Mouse (Mus musculus) CH12.LX (cell line): ENCODE measurements around the gene Scn4a.

Source experiments
- BHLHE40 ChIP-seq: IDR thresholded peaks from 2 replicates; pipeline ENCODE4 v1.6.1; 2011; ENCODE audit warnings: mild to moderate bottlenecking, low read depth, low read length, improper control_type of control experiment
- CHD2 ChIP-seq: IDR thresholded peaks from 2 replicates; pipeline ENCODE4 v1.6.1; 2011; ENCODE audit warnings: low read length, improper control_type of control experiment
- CTCF ChIP-seq, 2 experiments: IDR thresholded peaks in 1 of 2; conservative IDR thresholded peaks in 1 of 2; 2 replicates each; pipeline ENCODE4 v1.5.1; 2011 to 2012; ENCODE audit warnings: low read depth in 2 of 2, low read length in 2 of 2, improper control_type of control experiment in 1 of 2, inconsistent platforms in 1 of 2, mild to moderate bottlenecking in 1 of 2, moderate library complexity in 1 of 2
- E2F4 ChIP-seq: IDR thresholded peaks from 2 replicates; pipeline ENCODE4 v1.6.1; 2011; ENCODE audit warnings: low read depth, low read length, improper control_type of control experiment; ENCODE audit not compliant: insufficient replicate concordance
- EP300 ChIP-seq: IDR thresholded peaks from 2 replicates; pipeline ENCODE4 v1.6.1; 2011; ENCODE audit warnings: low read length, improper control_type of control experiment
- POLR2A ChIP-seq: IDR thresholded peaks from 2 replicates; pipeline ENCODE4 v1.6.1; 2011; ENCODE audit warnings: low read depth, mild to moderate bottlenecking, improper control_type of control experiment, low read length
- RCOR1 ChIP-seq: conservative IDR thresholded peaks from 2 replicates; pipeline ENCODE4 v1.6.1; 2012; ENCODE audit warnings: low read depth, mild to moderate bottlenecking, inconsistent platforms, low read length, improper control_type of control experiment
- SIN3A ChIP-seq: IDR thresholded peaks from 2 replicates; pipeline ENCODE4 v1.6.1; 2012; ENCODE audit warnings: low read length, improper control_type of control experiment, inconsistent platforms
- TCF12 ChIP-seq: IDR thresholded peaks from 2 replicates; pipeline ENCODE4 v1.6.1; 2014; ENCODE audit warnings: low read depth, mild to moderate bottlenecking, inconsistent platforms, low read length, improper control_type of control experiment
- UBTF ChIP-seq: IDR thresholded peaks from 2 replicates; pipeline ENCODE4 v1.6.1; 2012; ENCODE audit warnings: low read depth, mild to moderate bottlenecking, inconsistent platforms, low read length, improper control_type of control experiment, moderate library complexity
- USF1 ChIP-seq: IDR thresholded peaks from 2 replicates; pipeline ENCODE4 v1.6.1; 2014; ENCODE audit warnings: low read depth, mild to moderate bottlenecking, inconsistent platforms, low read length, improper control_type of control experiment
- USF2 ChIP-seq: conservative IDR thresholded peaks from 2 replicates; pipeline ENCODE4 v1.6.1; 2011; ENCODE audit warnings: low read depth, low read length, improper control_type of control experiment
- ZNF384 ChIP-seq: IDR thresholded peaks from 2 replicates; pipeline ENCODE4 v1.6.1; 2012; ENCODE audit warnings: low read depth, low read length, improper control_type of control experiment, inconsistent platforms

DNA sequence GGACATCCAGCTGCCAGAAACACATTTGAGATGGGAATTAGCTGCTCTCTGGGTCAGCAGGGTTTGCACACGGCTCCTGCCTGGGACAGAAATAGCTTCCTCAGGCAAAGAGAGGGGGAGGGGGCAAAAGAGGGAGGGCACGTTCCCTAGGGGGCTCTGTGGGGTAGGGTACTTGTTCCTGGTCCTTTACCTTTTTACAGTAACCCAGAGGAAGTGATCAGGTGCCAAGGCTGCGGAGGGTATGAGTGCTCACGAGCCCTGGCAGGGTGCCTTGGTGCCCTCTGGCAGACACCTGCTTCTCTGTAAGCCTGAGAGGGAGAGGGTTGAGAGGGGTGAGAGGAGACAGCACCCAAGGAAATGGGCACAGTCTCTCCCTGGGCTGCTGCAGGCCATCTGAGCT is 20.6 kb downstream of the Scn4a start:
- TF ChIP-seq CTCF (conservative IDR thresholded peaks at IDR 0.05 in 1 of 2, IDR thresholded peaks at IDR 0.05 in 1 of 2; ENCODE audit: low read depth in 2 of 2, low read length in 2 of 2) (no peak), POLR2A (no peak), USF1 (no peak), SIN3A (no peak), E2F4 (no peak), EP300 (no peak), CHD2 (no peak), BHLHE40 (no peak), TCF12 (no peak), RCOR1 (no peak), ZNF384 (no peak), USF2 (no peak), UBTF (no peak)
